Mouse (Mus musculus): Measurements from ENCODE around the gene Ceacam9.

Ceacam9 gene

GRCm38 (mm10) chr7:16739056-16739604 is 17.4 kb downstream of the Ceacam9 start:
- DNase-seq (ENCODE audit: low spot score), result no peak

GRCm38 (mm10) chr7:16745373-16745772 is 23.6 kb downstream of the Ceacam9 start:
- DNase-seq (ENCODE audit: low spot score), result no peak

GRCm38 (mm10) chr7:16746093-16746492 is 24.4 kb downstream of the Ceacam9 start:
- peak; percentile 81 for DNase-seq (ENCODE audit: low spot score)

GRCm38 (mm10) chr7:16747656-16748055 is 25.9 kb downstream of the Ceacam9 start:
- DNase-seq (ENCODE audit: low spot score), result no peak

- no peak for DNase-seq (ENCODE audit: low spot score)
These were observed 30.3 kb downstream of the Ceacam9 start for GRCm38 (mm10) chr7:16752016-16752415.

GRCm38 (mm10) chr7:16755362-16756017 is 33.8 kb downstream of the Ceacam9 start:
- no peak for DNase-seq (ENCODE audit: low spot score)

DNA sequence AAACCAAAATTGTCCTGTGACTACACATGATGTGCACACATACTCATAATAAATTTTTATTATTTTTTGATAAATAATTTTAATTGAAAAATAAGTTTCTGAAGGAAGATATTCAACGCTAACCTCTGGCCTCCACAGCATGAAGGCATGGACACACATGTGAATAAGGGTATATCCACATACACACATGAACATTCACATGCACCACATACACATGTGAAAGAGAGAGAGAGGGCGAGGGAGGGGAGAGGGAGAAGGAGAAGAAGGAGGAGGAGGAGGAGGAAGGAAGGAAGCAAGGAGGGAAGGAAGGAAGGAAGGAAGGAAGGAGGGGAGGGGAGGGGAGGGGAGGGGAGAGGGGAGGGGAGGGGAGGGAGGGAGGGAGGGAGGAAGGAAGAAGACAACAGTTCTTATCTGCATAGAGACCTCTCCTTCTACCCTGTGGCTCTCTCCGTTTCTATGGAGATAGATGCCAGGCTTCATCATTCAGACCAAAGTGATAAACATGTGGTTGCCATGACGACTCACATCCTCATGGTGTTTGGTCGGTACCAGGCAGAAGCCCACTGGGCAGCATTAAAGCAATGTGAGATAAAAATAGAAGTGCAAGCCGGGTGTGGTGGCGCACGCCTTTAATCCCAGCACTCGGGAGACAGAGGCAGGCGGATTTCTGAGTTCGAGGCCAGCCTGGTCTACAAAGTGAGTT is 37.3 kb downstream of the Ceacam9 start:
- no peak for DNase-seq (ENCODE audit: low spot score)

DNA sequence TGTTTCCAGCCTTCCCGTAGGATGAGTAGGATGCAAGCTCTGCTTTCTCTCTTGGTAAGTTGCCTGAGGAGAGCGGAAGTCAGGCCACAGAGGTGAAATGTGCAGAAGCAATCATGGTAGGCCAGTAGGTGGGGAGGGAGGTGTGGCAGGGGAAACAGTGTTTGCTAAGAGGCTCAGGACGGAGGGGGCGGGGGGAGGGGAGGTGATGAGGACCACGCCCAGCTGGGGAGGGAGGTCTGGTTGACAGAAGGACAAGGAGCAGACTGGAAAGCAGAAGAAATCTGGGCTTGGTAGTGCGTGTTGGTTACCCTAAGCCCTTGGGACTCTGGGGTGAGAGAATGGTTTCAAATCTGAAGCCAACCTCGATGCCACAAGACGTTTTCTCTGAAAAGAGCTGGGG is 38.6 kb downstream of the Ceacam9 start:
- DNase-seq (ENCODE audit: low spot score), result peak; percentile 78

GRCm38 (mm10) chr7:16761005-16761481 is 39.3 kb downstream of the Ceacam9 start:
- peak; percentile 84 for DNase-seq (ENCODE audit: low spot score)

- DNase-seq (ENCODE audit: low spot score), result peak; percentile 35
These were observed 39.9 kb downstream of the Ceacam9 start for GRCm38 (mm10) chr7:16761630-16762029.

GRCm38 (mm10) chr7:16763463-16764218 is 41.9 kb downstream of the Ceacam9 start:
- peak; percentile 83 for DNase-seq (ENCODE audit: low spot score)

GRCm38 (mm10) chr7:16766443-16766842 is 44.7 kb downstream of the Ceacam9 start:
- peak; percentile 53 for DNase-seq (ENCODE audit: low spot score)

All from adipocyte (in vitro differentiated cells).